In the genomic region with DNA sequence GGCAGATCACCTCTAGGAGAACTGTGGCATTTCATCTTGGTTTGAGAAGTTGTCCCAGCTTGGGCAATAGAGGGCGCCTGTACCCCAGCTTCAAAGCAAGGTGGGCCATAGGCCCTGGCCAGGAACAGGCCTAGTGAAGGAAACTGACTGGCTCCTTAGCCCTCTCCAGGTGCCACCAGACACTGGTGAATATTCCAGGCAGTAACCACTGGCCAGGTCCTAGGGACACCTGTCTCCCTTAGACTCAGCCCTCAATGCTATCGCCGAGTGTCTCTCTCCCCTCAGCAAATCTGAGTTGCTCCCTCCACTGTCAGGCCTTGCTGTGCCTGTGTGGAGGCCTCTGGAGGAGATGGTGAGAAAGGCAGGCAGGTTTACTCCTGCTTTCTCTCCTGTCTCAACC, we compare ENCODE assay signal across 7 mouse cellular contexts.
DNase-seq lines count a peak whose midpoint lies in the region; ATAC-seq and TF ChIP-seq lines count a peak whose summit lies in the region.

No protein-coding gene starts in this region.

- H3K4me3 ChIP-seq in ES-Bruce4 (ENCODE audit: low read depth, low read length): no peak overlapping the region
- no peak overlapping the region for H3K4me3 ChIP-seq in forebrain, embryonic 14.5 days (ENCODE audit: low read depth, low read length)
- no peak overlapping the region for H3K4me3 ChIP-seq in intestine, embryonic 14.5 days (ENCODE audit: low read depth, low read length)
- H3K4me3 ChIP-seq in midbrain, embryonic 11.5 days (ENCODE audit: low read depth, low read length): no peak overlapping the region

- no peak for TF ChIP-seq POLR2A in ES-Bruce4 (IDR thresholded peaks at IDR 0.05; ENCODE audit: insufficient read depth, low read length)

- H3K4me2 ChIP-seq in forebrain, embryonic 14.5 days (ENCODE audit: low read length): no peak overlapping the region
- H3K4me2 ChIP-seq in intestine, embryonic 14.5 days (ENCODE audit: low read length): no peak overlapping the region
- H3K4me2 ChIP-seq in midbrain, embryonic 11.5 days: no peak overlapping the region

- WGBS in forebrain, embryonic 14.5 days: 15% methylated on average over 3 of the region's 3 CpGs
- 14% methylated on average over 3 of the region's 3 CpGs for WGBS in intestine, embryonic 14.5 days
- WGBS in midbrain, embryonic 11.5 days: 4% methylated on average over 3 of the region's 3 CpGs

- intact Hi-C loops in left cerebral cortex, postnatal 14 days (cut with DNase I): loop anchor here (2.0 kb wide), 1 partner anchor 187 kb away; the partner anchor contains the start of gene Prdm16

- no peaks in the 10 kb centered on the region for H3K36me3 ChIP-seq in ES-Bruce4 (ENCODE audit: control insufficient read depth, insufficient read depth, low read length, poor library complexity, severe bottlenecking)
- no peaks in the 10 kb centered on the region for H3K36me3 ChIP-seq in forebrain, embryonic 14.5 days (ENCODE audit: control insufficient read depth, insufficient read depth, low read length)
- no peaks in the 10 kb centered on the region for H3K36me3 ChIP-seq in intestine, embryonic 14.5 days (ENCODE audit: control insufficient read depth, insufficient read depth, low read length)
- no peaks in the 10 kb centered on the region for H3K36me3 ChIP-seq in midbrain, embryonic 11.5 days (ENCODE audit: control insufficient read depth, insufficient read depth, low read length)

- H3K9ac ChIP-seq in ES-Bruce4 (ENCODE audit: low read depth, poor library complexity, severe bottlenecking): no peak overlapping the region
- H3K9ac ChIP-seq in forebrain, embryonic 14.5 days (ENCODE audit: low read length): no peak overlapping the region
- no peak overlapping the region for H3K9ac ChIP-seq in intestine, embryonic 14.5 days (ENCODE audit: low read length)
- H3K9ac ChIP-seq in midbrain, embryonic 11.5 days (ENCODE audit: low read length): no peak overlapping the region

- TF ChIP-seq EP300 in ES-Bruce4 (IDR thresholded peaks at IDR 0.05; ENCODE audit: insufficient read depth, low read depth, low read length): no peak

- peak; percentile 73 for ATAC-seq in forebrain, embryonic 14.5 days
- ATAC-seq in intestine, embryonic 14.5 days (replicated peaks; ENCODE audit: low FRiP score, low TSS enrichment, low read depth): 0 out of 2 replicates have a peak, but pooled peaks have one; percentile 11
- ATAC-seq in midbrain, embryonic 11.5 days (ENCODE audit: low FRiP score): peak; percentile 52

- H3K9me3 ChIP-seq in ES-Bruce4 (replicated peaks; ENCODE audit: control insufficient read depth, insufficient read depth, low read length, poor library complexity, severe bottlenecking): no peaks in the 10 kb centered on the region
- H3K9me3 ChIP-seq in forebrain, embryonic 14.5 days (replicated peaks; ENCODE audit: control insufficient read depth, low read length): no peaks in the 10 kb centered on the region
- no peaks in the 10 kb centered on the region for H3K9me3 ChIP-seq in intestine, embryonic 14.5 days (ENCODE audit: control insufficient read depth, low read length)
- H3K9me3 ChIP-seq in midbrain, embryonic 11.5 days (ENCODE audit: control insufficient read depth, low read length): no peaks in the 10 kb centered on the region

- DNase-seq in ZHBTc4 (ENCODE audit: low read depth, low spot score): peak; percentile 36
- DNase-seq in forebrain, embryonic 14.5 days (ENCODE audit: low spot score): peak; percentile 75
- DNase-seq in intestine, embryonic 14.5 days (ENCODE audit: low spot score): peak; percentile 71
- peak; percentile 22 to 54 for DNase-seq in left cerebral cortex, postnatal 14 days (ENCODE audit: low spot score in 2 of 2)
- DNase-seq in midbrain, embryonic 11.5 days (ENCODE audit: low spot score, missing footprints): peak; percentile 90
- DNase-seq in yolk sac, embryonic 10.5 days (ENCODE audit: low spot score): peak; percentile 31

- peaks cover 3% of the 10 kb centered on the region for H3K4me1 ChIP-seq in ES-Bruce4 (ENCODE audit: control insufficient read depth, insufficient read depth, low read length)
- no peaks in the 10 kb centered on the region for H3K4me1 ChIP-seq in forebrain, embryonic 14.5 days (ENCODE audit: control insufficient read depth, insufficient read depth, low read length)
- H3K4me1 ChIP-seq in intestine, embryonic 14.5 days (replicated peaks; ENCODE audit: control insufficient read depth, insufficient read depth, low read length): no peaks in the 10 kb centered on the region
- no peaks in the 10 kb centered on the region for H3K4me1 ChIP-seq in midbrain, embryonic 11.5 days (ENCODE audit: control insufficient read depth, insufficient read depth, low read length)

- no peak overlapping the region for H3K27ac ChIP-seq in ES-Bruce4 (ENCODE audit: insufficient read depth, low read length)
- H3K27ac ChIP-seq in forebrain, embryonic 14.5 days (ENCODE audit: low read depth, low read length): peak overlapping the region; percentile 17; the same call in 1 of the 2 replicates
- H3K27ac ChIP-seq in intestine, embryonic 14.5 days (ENCODE audit: low read depth): no peak overlapping the region
- no peak overlapping the region for H3K27ac ChIP-seq in midbrain, embryonic 11.5 days (ENCODE audit: low read depth, low read length)

- peak; percentile 63 for TF ChIP-seq CTCF in ES-Bruce4 (IDR thresholded peaks at IDR 0.05; ENCODE audit: low read depth, low read length)

- H3K27me3 ChIP-seq in ES-Bruce4 (ENCODE audit: control insufficient read depth, insufficient read depth, low read length, poor library complexity, severe bottlenecking): no peaks in the 10 kb centered on the region
- no peaks in the 10 kb centered on the region for H3K27me3 ChIP-seq in forebrain, embryonic 14.5 days (replicated peaks; ENCODE audit: control insufficient read depth, insufficient read depth, low read length)
- H3K27me3 ChIP-seq in intestine, embryonic 14.5 days (replicated peaks; ENCODE audit: control insufficient read depth, insufficient read depth, low read length): no peaks in the 10 kb centered on the region
- peaks cover 34% of the 10 kb centered on the region for H3K27me3 ChIP-seq in midbrain, embryonic 11.5 days (ENCODE audit: control insufficient read depth, insufficient read depth, low read length)

Comparison
In these comparisons a context has a peak if more than half of its experiments do, and no peak if none do; other contexts are left out.
1. DNase-seq: peak in every context shown above with its lines; median percentile 90 in midbrain, embryonic 11.5 days; 75 in forebrain, embryonic 14.5 days; 71 in intestine, embryonic 14.5 days; 38 in left cerebral cortex, postnatal 14 days; 36 in ZHBTc4; 31 in yolk sac, embryonic 10.5 days.
2. ATAC-seq: peak in every context shown above with its lines; median percentile 73 in forebrain, embryonic 14.5 days; 52 in midbrain, embryonic 11.5 days; 11 in intestine, embryonic 14.5 days.